Mouse (Mus musculus) CD4-positive naive resting alpha-beta T cell, adult 57 days (primary cell): ENCODE data around the gene Ttll13. TPM values are rescaled to one million over a fixed set of nuclear protein-coding genes. Genes with fewer than 3 reads are reported as not detected.

ENCODE experiments used
- total RNA-seq: library from RNA; stranded (reverse); gene quantifications from one replicate; pipeline ENCODE4 v1.2.4, GENCODE M21; 2023

Gene Ttll13
- 0.92 TPM for total RNA-seq

GRCm38 (mm10) chr7:80246148-80246721 lies at the start of gene Ttll13:
TSS of gene Ttll13 (plus strand) at chr7:80246376.

GRCm38 (mm10) chr7:80232489-80233029 lies 13.6 kb upstream of the Ttll13 start, which contains the start of the genes Cib1 and Gdpgp1:
TSS of gene Cib1 (minus strand) at chr7:80232813.
TSS of gene Gdpgp1 (plus strand) at chr7:80232865.

GRCm38 (mm10) chr7:80260625-80261371 lies 14.6 kb downstream of the Ttll13 start, which contains the start of gene Ngrn:
TSS of gene Ngrn (plus strand) at chr7:80261215.

GRCm38 (mm10) chr7:80268897-80269750 lies 22.9 kb downstream of the Ttll13 start, which contains the start of gene Vps33b:
TSS of gene Vps33b (plus strand) at chr7:80269649.

GRCm38 (mm10) chr7:80294062-80294763 lies 48.0 kb downstream of the Ttll13 start, which contains the start of gene Prc1:
TSS of gene Prc1 (plus strand) at chr7:80294450.

Other genes with a start within 250 kb of the Ttll13 start
- 38.0 TPM for gene Zfp710, start 221.6 kb upstream of the Ttll13 start, total RNA-seq
- 39.0 TPM for gene Idh2, start 131.0 kb upstream of the Ttll13 start, total RNA-seq
- 49.6 TPM for gene Sema4b, start 59.5 kb upstream of the Ttll13 start, total RNA-seq
- 38.5 TPM for gene Cib1, start 13.6 kb upstream of the Ttll13 start, total RNA-seq
- 5.6 TPM for gene Gdpgp1, start 13.5 kb upstream of the Ttll13 start, total RNA-seq
- 20.0 TPM for gene Ngrn, start 14.8 kb downstream of the Ttll13 start, total RNA-seq
- 34.5 TPM for gene Vps33b, start 23.3 kb downstream of the Ttll13 start, total RNA-seq
- 4.0 TPM for gene Prc1, start 48.1 kb downstream of the Ttll13 start, total RNA-seq
- 26.3 TPM for gene Rccd1, start 78.1 kb downstream of the Ttll13 start, total RNA-seq
- 162 TPM for gene Unc45a, start 94.6 kb downstream of the Ttll13 start, total RNA-seq
- 12.5 TPM for gene Hddc3, start 96.7 kb downstream of the Ttll13 start, total RNA-seq
- 110 TPM for gene Man2a2, start 125.0 kb downstream of the Ttll13 start, total RNA-seq
- 12.8 TPM for gene Fes, start 141.6 kb downstream of the Ttll13 start, total RNA-seq
- gene Furin, start 159.1 kb downstream of the Ttll13 start, total RNA-seq: 73.6 TPM